Mouse (Mus musculus): ENCODE measurements at regions not wholly inside any gene's neighbourhood (a gene's known extent, or its start where the extent isn't known, plus 50 kb on each side); places are given as distances from the start of the nearest gene placed in this dataset.

GRCm38 (mm10) chrX:85481326-85481725 lies 92.5 kb upstream of the Tab3 start:
- peak; percentile 12 for DNase-seq (ENCODE audit: low read depth, low spot score)

- no peak for DNase-seq (ENCODE audit: low read depth, low spot score)
Measured at GRCm38 (mm10) chrX:85496943-85497342, 76.9 kb upstream of the Tab3 start.

Measured in forelimb bud, embryonic 11.5 days (tissue).